Mouse (Mus musculus) stomach, postnatal 0 days (tissue): ENCODE measurements at regions not wholly inside any gene's neighbourhood (a gene's known extent, or its start where the extent isn't known, plus 50 kb on each side); places are given as distances from the start of the nearest gene placed in this dataset.

Experiments
- ATAC-seq: fragments of 200-750 bp; cut with Nextera tagmentation; 2 replicates; pipeline ENCODE4 v1.8.0; 2017; ENCODE audit not compliant: low FRiP score, low TSS enrichment
- DNase-seq: peaks from one replicate; pipeline ENCODE4 v3.0.0-alpha.2; 2016; ENCODE audit warnings: low spot score
- H3K27ac ChIP-seq: fragments of 300-500 bp; sonication (generic); replicated peaks from 2 replicates; pipeline ENCODE4 v1.5.1; 2014; ENCODE audit warnings: mild to moderate bottlenecking, control low read depth
- H3K27me3 ChIP-seq: fragments of 300-500 bp; sonication (generic); 2 replicates; pipeline ENCODE4 v1.6.1; 2014; ENCODE audit warnings: low read length; ENCODE audit not compliant: control insufficient read depth, insufficient read depth
- H3K36me3 ChIP-seq: fragments of 300-500 bp; sonication (generic); 2 replicates; pipeline ENCODE4 v1.6.1; 2014; ENCODE audit warnings: low read length, mixed read lengths; ENCODE audit not compliant: control insufficient read depth, insufficient read depth
- H3K4me1 ChIP-seq: fragments of 300-500 bp; sonication (generic); replicated peaks from 2 replicates; pipeline ENCODE4 v1.6.1; 2014; ENCODE audit warnings: antibody characterized with exemption; ENCODE audit not compliant: control insufficient read depth, insufficient read depth
- H3K4me2 ChIP-seq: fragments of 300-500 bp; sonication (generic); replicated peaks from 2 replicates; pipeline ENCODE4 v1.6.1; 2014; ENCODE audit warnings: low read depth, mild to moderate bottlenecking, control low read depth, moderate library complexity
- H3K4me3 ChIP-seq: fragments of 300-500 bp; sonication (generic); 2 replicates; pipeline ENCODE4 v1.5.1; 2014; ENCODE audit warnings: low read depth, low read length, control low read depth
- H3K9ac ChIP-seq: fragments of 300-500 bp; sonication (generic); 2 replicates; pipeline ENCODE4 v1.6.1; 2014; ENCODE audit warnings: mild to moderate bottlenecking, low read length, control low read depth, mixed read lengths
- H3K9me3 ChIP-seq: fragments of 300-500 bp; sonication (generic); 2 replicates; pipeline ENCODE4 v1.6.1; 2016; ENCODE audit warnings: low read length; ENCODE audit not compliant: control insufficient read depth
- CTCF ChIP-seq: IDR thresholded peaks from 2 replicates; pipeline ENCODE4 v1.5.1; 2016; ENCODE audit warnings: antibody characterized with exemption, low read depth, mild to moderate bottlenecking, moderate library complexity
- EP300 ChIP-seq: optimal IDR thresholded peaks from 2 replicates; pipeline ENCODE3; 2016; ENCODE audit warnings: antibody characterized with exemption
- WGBS: fragments of 180-500 bp; shearing (Covaris S2); extraction: QIAGEN DNeasy Blood & Tissue Kit; methylation state at CpG from one replicate; pipeline ENCODE4 v1.1.7; 2014; 5-methylcytosine and 5-hydroxymethylcytosine counted together

DNA sequence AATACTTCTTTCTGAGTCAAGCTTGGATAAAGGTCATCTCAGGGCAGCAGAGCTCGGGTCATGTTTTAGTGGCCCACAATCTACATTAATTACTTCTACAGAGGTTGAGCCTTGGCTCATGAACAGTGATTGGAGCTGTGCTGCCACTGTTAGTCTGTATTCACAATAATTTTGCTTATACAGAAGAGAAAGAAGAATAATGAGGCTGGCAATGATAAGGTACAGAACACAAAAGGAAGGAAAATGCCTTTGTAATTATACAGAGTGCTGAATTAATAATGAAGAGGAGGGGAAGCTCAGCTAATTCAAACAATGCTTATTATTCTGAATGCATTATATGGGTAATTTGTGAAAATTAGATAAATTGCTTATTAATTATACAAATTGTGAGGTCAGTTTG is 573.9 kb upstream of the Cblb start:
- no peaks in the 10 kb centered on the region for H3K9me3 ChIP-seq
- H3K4me1 ChIP-seq, result no peaks in the 10 kb centered on the region
- H3K36me3 ChIP-seq, result no peaks in the 10 kb centered on the region
- 51% methylated on average over 1 of the region's 1 CpGs for WGBS
- no peak overlapping the region for H3K4me3 ChIP-seq
- no peak overlapping the region for H3K9ac ChIP-seq
- TF ChIP-seq CTCF (no peak), EP300 (no peak)
- no peak overlapping the region for H3K27ac ChIP-seq
- no peaks in the 10 kb centered on the region for H3K27me3 ChIP-seq
- ATAC-seq (no peak), DNase-seq (no peak)
- no peak overlapping the region for H3K4me2 ChIP-seq

DNA sequence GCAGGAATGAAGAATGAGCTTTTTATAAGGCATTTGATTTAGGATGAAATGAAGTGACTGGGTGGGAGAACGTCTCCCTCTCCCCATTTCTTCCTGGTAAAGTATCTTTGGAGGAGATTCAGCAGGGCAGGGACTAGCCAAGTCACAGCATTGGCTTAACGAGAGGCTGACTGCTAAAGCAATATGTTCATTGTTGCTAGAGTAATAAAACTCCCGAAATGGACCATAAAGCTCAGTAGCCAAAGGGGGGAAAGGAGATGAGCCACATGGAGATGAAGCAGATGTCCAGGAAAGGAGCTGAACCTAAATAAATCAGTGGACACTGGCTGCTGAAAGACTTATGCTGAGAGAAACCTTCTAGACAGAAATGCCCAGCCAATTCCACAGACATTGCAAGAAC is 555.3 kb upstream of the Cblb start:
- Histone ChIP-seq H3K27me3 (no peaks in the 10 kb centered on the region), H3K27ac (no peak overlapping the region), H3K36me3 (no peaks in the 10 kb centered on the region), H3K9ac (no peak overlapping the region), H3K4me1 (no peaks in the 10 kb centered on the region), H3K9me3 (no peaks in the 10 kb centered on the region), H3K4me2 (no peak overlapping the region), H3K4me3 (no peak overlapping the region)
- WGBS, result 64% methylated on average over 3 of the region's 3 CpGs
- ATAC-seq (no peak), DNase-seq (no peak)
- TF ChIP-seq CTCF (no peak), EP300 (no peak)

DNA sequence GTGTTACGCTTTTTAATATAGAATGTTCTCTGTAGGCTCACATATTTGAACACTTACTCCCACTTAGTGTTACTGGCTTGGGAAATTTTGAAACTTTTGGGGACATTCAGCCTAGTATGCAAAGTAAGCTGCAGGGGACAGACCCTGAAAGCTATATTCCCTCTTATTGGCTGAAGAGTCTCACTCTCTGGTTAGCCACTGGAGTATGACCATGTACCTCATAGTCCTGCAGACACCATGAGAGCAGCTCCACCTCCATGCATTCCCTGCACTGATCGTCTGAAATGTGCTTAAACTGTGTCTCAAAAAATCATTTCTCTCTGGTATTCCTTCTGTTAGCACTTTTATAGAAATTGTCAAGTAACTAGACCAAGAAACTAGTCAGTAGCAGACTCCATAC is 534.9 kb upstream of the Cblb start:
- no peak for ATAC-seq
- H3K4me1 ChIP-seq, result no peaks in the 10 kb centered on the region
- 75% methylated on average over 2 of the region's 2 CpGs for WGBS

DNA sequence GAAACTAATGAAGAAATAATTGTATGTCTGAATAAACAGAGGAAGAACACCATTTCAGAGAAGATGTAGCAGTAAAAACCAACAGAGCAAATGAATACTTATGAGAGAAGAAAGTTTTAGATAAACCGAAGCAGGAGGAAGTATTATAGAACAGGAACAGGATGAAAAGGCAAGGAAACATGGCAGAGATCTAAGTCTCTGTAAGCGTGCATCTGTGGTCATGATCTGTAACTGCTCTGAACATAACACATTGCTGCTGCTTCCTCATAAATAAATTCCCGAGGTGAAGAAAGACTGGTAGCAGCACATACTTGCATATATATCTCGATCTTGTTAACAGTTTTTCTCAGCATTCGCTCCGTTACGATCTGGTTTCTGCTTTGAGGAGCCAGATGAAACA is 533.2 kb upstream of the Cblb start:
- H3K36me3 ChIP-seq, result no peaks in the 10 kb centered on the region
- no peak for DNase-seq
- WGBS, result 82% methylated on average over 7 of the region's 7 CpGs
- no peak overlapping the region for H3K9ac ChIP-seq
- no peaks in the 10 kb centered on the region for H3K4me1 ChIP-seq
- ATAC-seq, result no peak
- no peaks in the 10 kb centered on the region for H3K9me3 ChIP-seq
- H3K4me2 ChIP-seq, result no peak overlapping the region
- no peak overlapping the region for H3K27ac ChIP-seq
- TF ChIP-seq EP300 (no peak), CTCF (no peak)
- no peaks in the 10 kb centered on the region for H3K27me3 ChIP-seq
- no peak overlapping the region for H3K4me3 ChIP-seq

More for the DNA sequence above, 534.9 kb upstream of the Cblb start:
- Histone ChIP-seq H3K36me3 (no peaks in the 10 kb centered on the region), H3K4me3 (no peak overlapping the region), H3K27ac (no peak overlapping the region), H3K9ac (no peak overlapping the region), H3K9me3 (no peaks in the 10 kb centered on the region), H3K4me2 (no peak overlapping the region), H3K27me3 (no peaks in the 10 kb centered on the region)
- TF ChIP-seq CTCF, result no peak
- TF ChIP-seq EP300, result no peak
- DNase-seq, result no peak

DNA sequence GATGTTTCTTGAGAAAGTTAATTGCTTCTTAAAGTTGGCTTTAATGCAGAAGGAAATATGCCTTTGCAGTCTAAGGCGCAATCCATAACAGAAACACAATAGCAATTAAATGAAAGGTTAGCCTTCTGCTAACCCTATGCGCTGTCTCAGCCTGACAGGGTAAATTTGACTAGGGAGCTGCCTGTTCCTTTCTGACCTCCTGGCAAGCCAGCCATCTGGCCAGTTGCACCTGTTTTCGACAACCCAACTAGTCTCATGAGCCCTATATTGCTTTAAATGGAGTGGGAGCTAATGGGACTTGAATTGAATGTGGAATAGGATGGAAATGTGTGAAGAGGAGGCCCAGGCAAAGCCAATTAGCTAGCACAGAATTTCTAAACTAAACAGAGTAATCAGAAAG is 513.9 kb upstream of the Cblb start:
- Histone ChIP-seq H3K9me3 (no peaks in the 10 kb centered on the region), H3K4me2 (no peak overlapping the region), H3K27ac (no peak overlapping the region), H3K9ac (no peak overlapping the region), H3K36me3 (no peaks in the 10 kb centered on the region), H3K4me3 (no peak overlapping the region), H3K27me3 (no peaks in the 10 kb centered on the region), H3K4me1 (no peaks in the 10 kb centered on the region)
- WGBS, result 46% methylated on average over 3 of the region's 3 CpGs
- ATAC-seq (no peak), DNase-seq (no peak)
- TF ChIP-seq EP300 (no peak), CTCF (no peak)

DNA sequence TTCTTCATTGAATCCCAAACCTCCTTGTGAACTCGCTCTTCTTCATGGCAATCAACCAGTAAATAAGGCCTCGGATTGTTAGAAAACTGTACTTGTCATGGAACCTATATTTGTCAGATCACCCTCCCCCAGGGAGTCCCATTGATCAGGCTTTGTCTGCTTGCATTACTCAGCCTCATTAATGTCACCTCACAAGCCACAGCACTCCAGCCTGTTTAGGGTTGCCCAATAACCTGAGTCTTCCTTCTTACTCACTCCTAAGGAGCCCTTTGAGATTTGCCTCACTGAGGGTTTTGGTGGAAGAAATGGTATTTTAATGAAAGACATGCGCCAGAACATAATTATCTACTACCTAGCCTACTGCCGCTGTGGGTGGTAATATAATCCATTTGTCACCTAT is 510.3 kb upstream of the Cblb start:
- Histone ChIP-seq H3K9ac (no peak overlapping the region), H3K4me3 (no peak overlapping the region), H3K4me2 (no peak overlapping the region), H3K4me1 (no peaks in the 10 kb centered on the region), H3K27ac (no peak overlapping the region), H3K27me3 (no peaks in the 10 kb centered on the region), H3K36me3 (no peaks in the 10 kb centered on the region), H3K9me3 (no peaks in the 10 kb centered on the region)
- 81% methylated on average over 4 of the region's 4 CpGs for WGBS
- TF ChIP-seq EP300 (no peak), CTCF (no peak)
- ATAC-seq (no peak), DNase-seq (no peak)
